Mouse (Mus musculus) ES-E14 (cell line): ENCODE measurements around the gene Rab24. TPM values are rescaled to one million over a fixed set of nuclear protein-coding genes. Genes with fewer than 3 reads are reported as not detected.

ENCODE experiments used
- DNase-seq: peaks from one replicate; pipeline ENCODE4 v3.0.0-alpha.2; 2013; ENCODE audit warnings: low read depth, low spot score
- H3K27ac ChIP-seq: 2 replicates; pipeline ENCODE4 v1.5.1; 2012; ENCODE audit warnings: low read depth, mild to moderate bottlenecking, low read length, moderate library complexity, mixed read lengths; ENCODE audit not compliant: poor library complexity, insufficient read depth, severe bottlenecking
- H3K36me3 ChIP-seq: 2 replicates; pipeline ENCODE4 v1.6.1; 2012; ENCODE audit warnings: mild to moderate bottlenecking, low read length, moderate library complexity, mixed read lengths; ENCODE audit not compliant: control insufficient read depth, poor library complexity, insufficient read depth, severe bottlenecking
- H3K4me1 ChIP-seq, 2 experiments: fragments of 150-350 bp in 1 of 2; sonication (generic) in 1 of 2; 2 replicates each; pipeline ENCODE4 v1.6.1; 2012; ENCODE audit warnings: low read length in 2 of 2, mild to moderate bottlenecking in 1 of 2, mixed read lengths in 1 of 2; ENCODE audit not compliant: control insufficient read depth in 2 of 2, insufficient read depth in 2 of 2, poor library complexity in 1 of 2
- H3K4me3 ChIP-seq, 2 experiments: fragments of 150-350 bp in 1 of 2; sonication (generic) in 1 of 2; 2 replicates each; pipeline ENCODE4 v1.5.1; 2012; ENCODE audit warnings: low read length in 2 of 2, low read depth in 1 of 2, mild to moderate bottlenecking in 1 of 2, mixed read lengths in 1 of 2; ENCODE audit not compliant: insufficient read depth in 1 of 2, poor library complexity in 1 of 2, severe bottlenecking in 1 of 2
- H3K9ac ChIP-seq: 2 replicates; pipeline ENCODE4 v1.6.1; 2012; ENCODE audit warnings: low read depth, mild to moderate bottlenecking, low read length, mixed read lengths; ENCODE audit not compliant: poor library complexity, insufficient read depth, severe bottlenecking
- H3K9me3 ChIP-seq: fragments of 150-350 bp; sonication (generic); 2 replicates; pipeline ENCODE4 v1.6.1; 2012; ENCODE audit warnings: low read depth, mild to moderate bottlenecking, low read length; ENCODE audit not compliant: control insufficient read depth, insufficient read depth
- CHD2 ChIP-seq: IDR thresholded peaks from 2 replicates; pipeline ENCODE4 v1.6.1; 2014; ENCODE audit warnings: mild to moderate bottlenecking, low read depth, low read length, inconsistent platforms
- HCFC1 ChIP-seq: IDR thresholded peaks from 2 replicates; pipeline ENCODE4 v1.6.1; 2012; ENCODE audit warnings: low read length, inconsistent platforms, borderline replicate concordance; ENCODE audit not compliant: insufficient read depth
- MAFK ChIP-seq: IDR thresholded peaks from 2 replicates; pipeline ENCODE4 v1.6.1; 2014; ENCODE audit warnings: mild to moderate bottlenecking, low read depth, low read length, inconsistent platforms; ENCODE audit not compliant: insufficient read depth
- ZC3H11A ChIP-seq: IDR thresholded peaks from 2 replicates; pipeline ENCODE4 v1.6.1; 2012; ENCODE audit warnings: low read depth, mild to moderate bottlenecking, inconsistent platforms, low read length, borderline replicate concordance
- ZNF384 ChIP-seq: IDR thresholded peaks from 2 replicates; pipeline ENCODE4 v1.6.1; 2012; ENCODE audit warnings: low read depth, low read length, inconsistent platforms
- in situ Hi-C, 2 experiments: fragments of 600-800 bp; cut with MboI; formaldehyde crosslinking; loops; one replicate each; pipeline ENCODE4 v1.15.1; 2025; ENCODE audit warnings: low sequenced_read_pairs in 2 of 2, inconsistent platforms in 1 of 2; ENCODE audit not compliant: unreplicated experiment in 2 of 2
- total RNA-seq: library from RNA; depleted of rRNA; stranded (reverse); fragments of 300-350 nt; gene quantifications from 2 replicates; pipeline ENCODE4 v1.2.3, GENCODE M21; 2012

Rab24 gene
- total RNA-seq, 1 experiment, result 67.5 TPM

DNA sequence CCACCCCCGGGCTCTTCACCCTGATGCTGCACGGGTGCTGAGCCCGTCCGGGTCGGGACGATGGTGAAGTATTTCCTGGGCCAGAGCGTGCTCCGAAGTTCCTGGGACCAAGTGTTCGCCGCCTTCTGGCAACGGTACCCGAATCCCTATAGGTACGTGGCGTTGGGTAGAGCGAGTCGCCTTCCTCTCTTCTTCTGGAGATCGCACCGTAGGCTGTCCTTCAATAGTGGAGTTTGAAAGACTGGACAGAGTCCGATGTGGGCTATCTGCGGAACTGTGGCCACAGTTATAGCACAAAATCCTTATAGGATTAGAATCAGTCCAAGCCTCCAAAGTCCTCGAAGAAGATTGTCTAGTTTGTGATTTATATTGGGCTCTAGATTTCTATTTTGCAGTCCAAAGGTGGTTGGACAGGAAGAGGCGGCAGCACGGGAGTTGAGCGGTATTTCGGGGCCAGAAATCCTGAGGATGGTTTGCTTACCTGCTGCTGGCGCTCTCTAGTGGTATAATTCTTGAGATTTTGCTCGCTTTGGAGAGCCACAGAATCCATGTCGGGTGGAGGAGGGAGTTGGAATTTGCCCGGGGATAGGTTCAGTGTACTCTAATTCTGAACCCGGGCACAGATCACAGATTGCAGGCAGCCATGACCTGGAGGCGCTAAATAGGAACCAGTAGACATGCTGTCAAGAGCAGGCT is 532 bp upstream of the Rab24 start:
- Histone ChIP-seq H3K9me3 (no peaks in the 10 kb centered on the region), H3K36me3 (peaks cover 37% of the 10 kb centered on the region), H3K9ac (peak overlapping the region; percentile 91), H3K4me3 (peak overlapping the region; percentile 92 to 97), H3K27ac (peak overlapping the region; percentile 72), H3K4me1 (peaks cover 3 to 21% of the 10 kb centered on the region in 2 experiments; a peak in 3 of 4 replicates)
- TF ChIP-seq ZNF384 (no peak), HCFC1 (peak; percentile 13; the same call in 1 of the 2 replicates)
- in situ Hi-C loops, result no loop called here
- no peak for DNase-seq

DNA sequence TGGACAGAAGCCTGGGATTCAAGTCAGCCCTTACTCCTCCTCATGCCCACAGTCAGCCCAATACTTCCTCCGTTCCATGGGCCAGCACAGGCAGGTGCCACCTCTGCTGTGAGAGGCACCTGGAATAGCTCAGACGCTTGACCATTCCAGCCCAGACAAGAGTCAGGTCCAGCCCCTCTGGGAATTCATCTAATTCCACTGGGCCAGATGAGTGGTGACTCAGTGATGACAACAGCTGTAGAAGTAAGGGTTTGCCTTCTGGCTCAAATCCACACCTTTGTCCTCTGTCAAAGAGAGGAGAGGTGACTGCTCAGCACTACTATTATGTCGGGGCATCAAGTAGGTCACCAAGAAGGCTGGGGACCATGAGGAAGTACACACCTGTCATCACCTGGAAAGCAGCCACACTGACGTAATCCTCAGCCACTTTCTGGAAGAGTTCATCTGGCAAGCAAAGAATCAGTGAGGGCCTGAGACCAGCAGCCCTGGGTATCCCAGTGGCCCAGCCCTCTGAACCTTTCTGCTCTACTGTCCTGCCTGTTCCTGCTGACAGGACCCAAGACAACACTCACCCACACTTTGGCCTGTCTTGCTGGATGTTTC is 1.7 kb downstream of the Rab24 start, which contains the start of gene Prelid1:
Gene Prelid1 (plus strand): TSS at position 570 of the 603 bp plus-strand sequence.
- Histone ChIP-seq H3K4me1 (peaks cover 3 to 13% of the 10 kb centered on the region in 2 experiments; a peak in 2 of 4 replicates), H3K9ac (peak within 1 kb of the TSS; percentile 86), H3K36me3 (peaks cover 35% of the 10 kb centered on the region), H3K4me3 (peak within 1 kb of the TSS; percentile 92 to 97), H3K9me3 (no peaks in the 10 kb centered on the region), H3K27ac (no peak within 1 kb of the TSS)
- in situ Hi-C loops, result no loop called here
- no peak for DNase-seq
- TF ChIP-seq MAFK (no peak), HCFC1 (no peak), ZC3H11A (no peak), ZNF384 (no peak), CHD2 (no peak)

GRCm38 (mm10) chr13:55318351-55318750 is 3.4 kb downstream of the Rab24 start:
- H3K9me3 ChIP-seq, result no peaks in the 10 kb centered on the region
- DNase-seq, result no peak
- TF ChIP-seq ZC3H11A (no peak), MAFK (no peak), HCFC1 (no peak), ZNF384 (no peak), CHD2 (no peak)
- H3K9ac ChIP-seq, result no peak overlapping the region
- H3K36me3 ChIP-seq, result peaks cover 39% of the 10 kb centered on the region
- peaks cover 0 to 6% of the 10 kb centered on the region in 2 experiments; a peak in 1 of 4 replicates for H3K4me1 ChIP-seq
- H3K4me3 ChIP-seq, result no peak overlapping the region
- in situ Hi-C loops, result no loop called here
- no peak overlapping the region for H3K27ac ChIP-seq

GRCm38 (mm10) chr13:55314891-55315412 is 6.8 kb downstream of the Rab24 start:
- Histone ChIP-seq H3K4me3 (no peak overlapping the region), H3K9ac (no peak overlapping the region), H3K9me3 (no peaks in the 10 kb centered on the region), H3K36me3 (peaks cover 50% of the 10 kb centered on the region), H3K27ac (no peak overlapping the region), H3K4me1 (no peaks in the 10 kb centered on the region; a peak in 1 of 4 replicates)
- TF ChIP-seq ZC3H11A (no peak), MAFK (peak; percentile 50; the same call in 1 of the 2 replicates), CHD2 (no peak)
- no peak for DNase-seq
- in situ Hi-C loops, result no loop called here
